Mouse (Mus musculus) testis, adult 2 months (tissue): ENCODE measurements around the gene Zfp709. TPM values are rescaled to one million over a fixed set of nuclear protein-coding genes. Genes with fewer than 3 reads are reported as not detected.
"Not testable (repeated sequence)": the region's sequence is repeated elsewhere in the genome, so short reads cannot be mapped to it uniquely, and the experiment has no call there.

Experiments used
- H3K27ac ChIP-seq: fragments of 200-500 bp; 2 replicates; pipeline ENCODE4 v1.5.1; 2012; ENCODE audit warnings: low read depth, low read length; ENCODE audit not compliant: control insufficient read depth, insufficient read depth
- H3K27me3 ChIP-seq: fragments of 200-500 bp; 2 replicates; pipeline ENCODE4 v1.6.1; 2012; ENCODE audit warnings: mild to moderate bottlenecking, low read length, moderate library complexity; ENCODE audit not compliant: control insufficient read depth, insufficient read depth
- H3K36me3 ChIP-seq: fragments of 200-500 bp; 2 replicates; pipeline ENCODE4 v1.6.1; 2012; ENCODE audit warnings: mild to moderate bottlenecking, low read length; ENCODE audit not compliant: control insufficient read depth, insufficient read depth
- H3K4me1 ChIP-seq: fragments of 200-500 bp; 2 replicates; pipeline ENCODE4 v1.6.1; 2012; ENCODE audit warnings: low read length; ENCODE audit not compliant: control insufficient read depth, insufficient read depth
- H3K4me3 ChIP-seq: fragments of 200-500 bp; 2 replicates; pipeline ENCODE4 v1.5.1; 2012; ENCODE audit warnings: low read depth, mild to moderate bottlenecking, low read length, moderate library complexity, mixed read lengths; ENCODE audit not compliant: control insufficient read depth
- CTCF ChIP-seq: fragments of 200-500 bp; IDR thresholded peaks from 2 replicates; pipeline ENCODE4 v1.5.1; 2012; ENCODE audit warnings: low read depth, mild to moderate bottlenecking, inconsistent platforms, low read length, moderate library complexity; ENCODE audit not compliant: control insufficient read depth, insufficient read depth, insufficient replicate concordance
- POLR2A ChIP-seq: fragments of 200-500 bp; IDR thresholded peaks from 2 replicates; pipeline ENCODE4 v1.6.1; 2012; ENCODE audit warnings: low read depth, mild to moderate bottlenecking, inconsistent platforms, low read length, moderate library complexity; ENCODE audit not compliant: control insufficient read depth
- polyA plus RNA-seq: library from polyadenylated mRNA; depleted of rRNA; stranded (reverse); fragments of >200 nt; gene quantifications from 2 replicates; pipeline ENCODE4 v1.2.3, GENCODE M21; 2012

Zfp709 gene
- polyA plus RNA-seq, 1 experiment: 0.25 TPM

DNA sequence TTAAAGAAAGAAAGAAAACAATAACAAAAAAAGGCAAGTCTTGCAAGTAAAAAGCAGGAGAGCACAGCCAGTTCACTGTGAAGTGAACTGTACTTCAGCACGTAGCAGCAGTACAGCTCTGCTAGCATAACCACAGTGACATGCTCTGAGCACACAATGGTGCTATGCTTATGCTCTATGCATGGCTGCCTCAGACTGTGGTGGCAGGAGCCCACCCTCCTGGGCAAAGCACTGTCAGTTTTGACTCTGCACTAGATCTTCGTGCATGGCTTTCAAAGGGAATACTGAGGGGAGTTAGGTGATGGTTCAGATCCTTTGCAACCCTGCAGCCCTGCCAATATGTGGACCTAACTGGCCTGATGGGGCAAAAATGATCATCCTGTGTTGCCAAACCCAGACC is 24.5 kb upstream of the Zfp709 start:
- not testable (repeated sequence) for H3K36me3 ChIP-seq, H3K27me3 ChIP-seq, H3K27ac ChIP-seq, H3K4me1 ChIP-seq
- peak overlapping the region; percentile 0 for H3K4me3 ChIP-seq
- peak; percentile 51; the same call in 1 of the 2 replicates for TF ChIP-seq POLR2A

DNA sequence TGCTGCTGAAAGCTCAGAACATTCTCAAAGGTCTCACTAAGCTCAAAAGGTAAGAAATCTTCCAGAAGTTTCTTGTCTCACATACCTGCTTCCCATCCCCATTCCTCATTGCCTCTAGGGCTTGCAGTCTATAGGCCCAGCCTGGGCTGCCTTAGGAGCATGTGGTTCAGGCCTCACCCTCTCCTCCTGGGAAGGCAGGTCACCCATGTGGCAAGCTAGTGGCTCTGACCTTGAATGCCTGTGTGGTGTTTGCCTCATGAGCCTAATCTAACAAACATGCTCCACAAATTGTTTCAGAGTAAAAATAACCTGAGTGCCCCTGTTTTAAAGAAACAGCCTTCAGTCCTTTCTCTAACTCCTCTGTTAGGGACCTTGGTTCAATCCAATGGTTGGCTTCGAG is 20.3 kb upstream of the Zfp709 start:
- not testable (repeated sequence) for H3K27me3 ChIP-seq, H3K4me1 ChIP-seq, H3K36me3 ChIP-seq, H3K4me3 ChIP-seq, H3K27ac ChIP-seq

DNA sequence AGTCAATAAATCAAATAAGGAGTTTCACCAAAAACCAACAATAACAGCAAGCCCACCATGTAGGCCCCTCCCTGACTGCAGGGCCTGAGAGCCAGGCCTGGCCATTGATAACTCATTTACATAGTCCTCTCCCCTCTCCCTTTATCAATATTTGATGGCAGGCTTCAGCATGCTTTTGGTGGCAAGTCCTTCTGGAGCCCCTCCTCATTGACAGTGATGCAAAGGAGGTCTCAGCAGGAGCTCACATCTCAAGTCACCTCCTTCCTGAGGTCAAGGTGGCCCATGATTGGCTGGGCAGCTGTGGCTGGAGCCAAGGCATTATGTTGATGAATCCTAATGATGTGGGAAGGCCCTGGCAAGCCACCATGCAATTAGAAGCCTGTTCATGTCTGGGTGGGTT is 19.8 kb upstream of the Zfp709 start:
- not testable (repeated sequence) for H3K27ac ChIP-seq, H3K4me1 ChIP-seq, H3K27me3 ChIP-seq, H3K4me3 ChIP-seq, H3K36me3 ChIP-seq

DNA sequence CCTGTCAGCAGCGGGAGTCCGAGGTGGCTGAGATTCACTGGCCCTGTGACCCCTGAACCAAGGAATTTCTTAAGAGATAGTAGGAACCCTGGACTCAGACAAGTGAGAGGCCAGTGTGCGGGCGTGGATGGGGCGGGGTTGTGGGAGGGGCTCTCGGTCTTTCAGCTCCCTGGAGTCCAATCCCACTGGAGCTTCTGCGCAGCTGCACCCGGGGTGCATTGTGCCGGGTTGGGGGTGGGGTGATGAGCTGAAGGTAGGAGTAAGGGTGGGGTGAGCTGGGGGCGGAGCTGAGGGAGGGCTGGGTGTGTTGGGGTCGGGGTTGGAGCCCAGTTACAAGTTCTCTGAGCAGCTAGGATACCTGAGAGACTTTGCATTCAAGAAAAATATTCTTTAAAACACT is 18.8 kb downstream of the Zfp709 start:
- peak overlapping the region; percentile 53; the same call in 1 of the 2 replicates for H3K27ac ChIP-seq
- H3K4me1 ChIP-seq, H3K36me3 ChIP-seq, H3K27me3 ChIP-seq: not testable (repeated sequence)
- H3K4me3 ChIP-seq: peak overlapping the region; percentile 73

DNA sequence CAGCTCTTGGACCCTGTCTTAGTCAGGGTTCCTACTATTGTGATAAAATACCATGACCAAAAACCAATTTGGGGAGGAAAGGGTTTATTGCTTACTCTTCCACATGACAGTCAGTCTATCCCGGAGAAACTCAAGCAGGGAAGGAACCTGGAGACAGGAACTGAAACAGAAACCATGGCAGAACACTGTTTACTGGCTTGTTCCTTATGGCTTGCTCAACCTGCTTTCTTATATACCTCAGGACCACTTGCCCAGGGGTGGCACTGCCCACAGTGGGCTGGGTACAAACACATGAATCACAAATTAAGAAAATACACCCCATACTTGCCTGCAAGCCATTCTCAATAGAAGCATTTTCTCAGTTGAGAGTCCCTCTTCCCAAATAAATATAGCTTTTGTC is 21.3 kb downstream of the Zfp709 start:
- H3K36me3 ChIP-seq, H3K4me3 ChIP-seq, H3K4me1 ChIP-seq, H3K27ac ChIP-seq, H3K27me3 ChIP-seq: not testable (repeated sequence)

DNA sequence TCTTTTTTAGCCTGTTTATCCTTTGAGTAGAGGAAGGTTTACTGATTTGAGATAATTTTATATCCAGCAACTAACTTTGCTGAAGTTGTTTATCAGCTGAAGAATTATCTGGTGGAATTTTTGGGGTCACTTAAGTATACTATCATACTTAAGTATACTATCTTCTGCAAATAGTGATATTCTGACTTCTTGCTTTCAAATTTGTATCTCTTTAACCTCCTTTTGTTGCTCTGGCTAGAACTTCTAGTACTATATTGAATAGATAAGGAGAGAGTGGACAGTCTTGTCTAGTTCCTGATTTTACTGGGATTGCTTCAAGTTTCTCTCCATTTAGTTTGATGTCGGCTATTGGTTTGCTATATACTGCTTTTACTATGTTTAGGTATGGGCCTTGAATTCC is 25.0 kb downstream of the Zfp709 start:
- H3K27me3 ChIP-seq: no peaks in the 10 kb centered on the region
- no peak overlapping the region for H3K27ac ChIP-seq
- H3K36me3 ChIP-seq: no peaks in the 10 kb centered on the region
- no peaks in the 10 kb centered on the region for H3K4me1 ChIP-seq
- TF ChIP-seq POLR2A (no peak), CTCF (no peak)
- H3K4me3 ChIP-seq: no peak overlapping the region

DNA sequence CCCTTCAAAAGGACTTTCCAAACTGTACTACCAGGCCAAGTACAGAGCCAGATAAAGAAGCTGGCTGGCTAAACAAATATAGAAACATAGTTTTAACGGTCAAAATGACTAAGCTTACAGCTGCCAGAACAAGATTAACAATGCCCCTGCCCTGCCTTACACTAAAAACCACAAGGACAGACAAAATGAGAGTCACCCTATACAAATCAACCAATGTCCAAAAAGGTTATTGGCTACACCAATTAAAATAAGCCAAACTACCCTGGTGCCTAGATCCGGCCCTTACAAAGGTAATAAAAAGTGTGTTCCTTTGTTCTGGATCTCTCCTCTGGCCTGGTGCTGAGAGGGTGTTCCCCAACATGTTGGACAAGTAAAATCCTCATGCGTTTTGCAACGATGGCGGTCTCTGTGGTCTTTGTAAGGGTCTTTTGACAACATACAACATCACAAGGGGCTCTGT is 26.0 kb downstream of the Zfp709 start:
- TF ChIP-seq POLR2A (no peak), CTCF (no peak)
- Histone ChIP-seq H3K27me3 (no peaks in the 10 kb centered on the region), H3K36me3 (no peaks in the 10 kb centered on the region), H3K4me3 (peak overlapping the region; percentile 91; the same call in 1 of the 2 replicates), H3K4me1 (no peaks in the 10 kb centered on the region), H3K27ac (peak overlapping the region; percentile 91)

DNA sequence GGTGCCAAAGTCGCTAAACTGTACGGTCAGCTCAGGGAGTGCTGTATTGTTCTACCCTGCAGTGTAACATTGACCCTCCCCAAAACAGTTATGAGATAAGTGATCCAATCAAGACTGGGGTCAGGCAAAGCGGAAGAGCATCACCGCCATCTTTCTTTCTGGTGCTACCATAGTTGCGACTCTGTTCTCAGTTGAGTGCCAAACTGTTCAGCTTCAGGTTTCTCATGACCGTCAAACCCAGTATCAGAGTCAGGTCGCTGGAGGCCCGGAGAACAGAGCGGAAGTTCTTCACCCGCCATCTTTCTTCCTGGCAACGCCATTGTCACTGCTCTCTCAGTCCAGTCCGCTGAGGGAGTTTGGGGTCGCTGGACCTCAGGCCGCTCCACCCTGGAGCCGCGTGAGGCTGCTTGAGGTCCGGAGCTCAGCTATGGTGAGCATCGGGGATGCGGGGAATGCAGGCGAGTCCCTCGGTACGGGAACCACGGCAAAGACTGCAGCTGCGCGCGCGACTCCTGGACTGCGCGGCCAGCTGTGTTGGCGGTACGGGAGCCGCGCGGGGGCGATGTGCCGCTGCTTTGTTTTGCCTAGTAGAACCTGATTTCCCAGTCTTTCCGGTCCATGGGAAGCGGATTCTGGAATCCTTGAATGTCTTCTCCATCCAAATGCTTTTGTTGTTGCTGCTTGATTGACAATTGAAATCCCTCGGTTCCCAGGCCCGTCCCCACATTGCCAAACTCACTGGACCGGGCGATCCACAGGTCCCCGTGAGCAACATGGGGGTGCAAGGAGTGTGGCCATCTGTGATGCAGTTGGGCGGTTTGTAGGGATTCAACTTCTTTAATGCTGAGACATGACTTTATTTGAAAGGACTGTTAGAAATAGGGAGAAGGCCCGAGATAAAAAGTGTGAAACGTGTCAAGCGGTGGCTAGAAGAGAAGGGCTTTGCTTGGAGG is 26.8 kb downstream of the Zfp709 start, which contains the start of the genes Zfp882 and Zfp617:
Gene Zfp882 (plus strand): TSS at position 300 of the 953 bp plus-strand sequence.
Gene Zfp617 (plus strand): TSS at position 327 of the 953 bp plus-strand sequence.
- Histone ChIP-seq H3K27me3 (no peaks in the 10 kb centered on the region), H3K36me3 (no peaks in the 10 kb centered on the region), H3K4me3 (peak within 1 kb of the TSS; percentile 91), H3K27ac (peak within 1 kb of the TSS; percentile 91), H3K4me1 (no peaks in the 10 kb centered on the region)
- peak; percentile 40 for TF ChIP-seq POLR2A
- peak; percentile 14; the same call in 1 of the 2 replicates for TF ChIP-seq CTCF
